8 mouse cellular contexts compared by ENCODE assay signal in the genomic region with DNA sequence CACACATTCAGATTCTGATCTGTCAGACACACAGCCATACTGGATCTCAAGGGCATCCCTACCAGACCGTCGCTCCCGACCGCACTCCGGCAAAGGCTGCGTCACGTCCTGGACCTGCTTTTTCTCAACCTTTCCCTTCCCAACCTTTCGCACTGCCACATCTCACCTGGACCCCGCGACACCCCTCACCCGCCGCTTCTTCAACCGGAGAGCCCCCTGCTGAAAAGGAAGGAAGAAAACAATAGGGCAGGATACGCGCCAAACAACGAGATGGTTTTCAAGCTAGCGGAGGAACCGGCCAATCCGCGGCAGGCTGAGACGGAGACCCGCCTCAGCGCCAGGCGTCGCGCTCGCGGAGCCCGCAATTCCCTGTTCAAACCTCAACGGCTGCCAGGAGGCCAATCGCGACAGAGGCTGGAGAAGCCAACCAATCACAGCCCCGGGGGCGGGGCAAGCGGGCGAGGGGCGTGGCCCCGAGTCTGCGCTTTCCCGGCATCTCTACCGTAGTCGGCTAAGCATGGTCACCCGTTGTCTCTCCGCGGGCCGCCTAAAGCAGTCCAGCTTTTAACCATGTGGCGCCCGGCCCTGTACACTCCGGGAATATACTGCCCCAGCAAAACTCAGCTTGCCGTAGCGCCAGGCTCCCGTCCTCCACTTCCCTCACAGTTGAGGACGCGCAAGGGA. TPM values are rescaled to one million over a fixed set of nuclear protein-coding genes. Genes with fewer than 3 reads are reported as not detected.
A peak's percentile ranks its signal among the peaks of the same experiment; 100 is the strongest.
DNase-seq lines count a peak whose midpoint lies in the region; ATAC-seq lines count a peak whose summit lies in the region.

A gene (minus strand): TSS at position 370 of the 684 bp plus-strand sequence.
A gene (plus strand): TSS at position 470 of the 684 bp plus-strand sequence.

- intact Hi-C loops in gastrocnemius, postnatal 14 days (cut with DNase I; ENCODE audit: low total_unique reads) = no loop called here
- intact Hi-C loops in left cerebral cortex, postnatal 10 days (cut with DNase I) = loop anchor here (2.0 kb wide), 1 partner anchor 25 kb away; a partner anchor contains a TSS

- peak; percentile 97 to 98 for DNase-seq in adrenal gland, adult (ENCODE audit: inconsistent age in 2 of 2, low spot score in 1 of 2)
- DNase-seq in embryo, embryonic 10.5 days (ENCODE audit: low spot score) = peak; percentile 98
- DNase-seq in gastrocnemius, postnatal 14 days = peak; percentile 98
- peak; percentile 97 to 98 for DNase-seq in left cerebral cortex, postnatal 10 days (ENCODE audit: extremely low spot score in 1 of 2, low spot score in 2 of 2)
- peak; percentile 97 for DNase-seq in right cerebral cortex, postnatal 25 days
- peak; percentile 96 to 98 for DNase-seq in urinary bladder, postnatal 4 days (ENCODE audit: low spot score in 2 of 2)

- ATAC-seq in inflammation-experienced regulatory T-cells, adult 6 months = peak; percentile 97
- peak; percentile 91 for ATAC-seq in megakaryocyte-erythroid progenitor cell, adult 5-6 weeks (replicated peaks; ENCODE audit: low FRiP score, low TSS enrichment, poor library complexity, severe bottlenecking)

RNA-seq across cellular contexts. Expression of the first gene that starts in this region (rescaled TPM):
- 10 to 100 TPM; 18.4 to 18.7 TPM for total RNA-seq in gastrocnemius, postnatal 14 days (2021)
- 10 to 100 TPM; 25.4 to 88.8 (median 51.2) TPM for polyA plus RNA-seq in inflammation-experienced regulatory T-cells, adult 6 months (2017; shearing (Covaris generic))
- total RNA-seq in left cerebral cortex, postnatal 10 days (2021) = 10 to 100 TPM; 31.7 to 32.7 TPM
- total RNA-seq in megakaryocyte-erythroid progenitor cell, adult 5-6 weeks (2014; fragmentation: Nextera tagmentation) = 285 and 384 TPM in 2 replicates
- total RNA-seq in megakaryocyte-erythroid progenitor cell, adult 5-6 weeks (2017) = 186 and 262 TPM in 2 replicates

RNA-seq across cellular contexts. Expression of the second gene that starts in this region (rescaled TPM):
- 100 to 1,000 TPM; 214 to 227 TPM for total RNA-seq in gastrocnemius, postnatal 14 days (2021)
- polyA plus RNA-seq in inflammation-experienced regulatory T-cells, adult 6 months (2017; shearing (Covaris generic)) = 100 to 1,000 TPM in 1 of 3 experiments, 10 to 100 TPM in 2; 65.3 to 102 (median 74.3) TPM
- 10 to 100 TPM; 70.1 to 78.7 TPM for total RNA-seq in left cerebral cortex, postnatal 10 days (2021)
- 163 and 194 TPM in 2 replicates for total RNA-seq in megakaryocyte-erythroid progenitor cell, adult 5-6 weeks (2014; fragmentation: Nextera tagmentation)
- total RNA-seq in megakaryocyte-erythroid progenitor cell, adult 5-6 weeks (2017) = 120 and 151 TPM in 2 replicates

Comparison
In these comparisons a context has a peak if more than half of its experiments do, and no peak if none do; other contexts are left out.
1. Peak in every context shown above with its lines: DNase-seq and ATAC-seq.
2. RNA of the first gene that starts in this region (total RNA-seq): 186 to 384 TPM in megakaryocyte-erythroid progenitor cell, adult 5-6 weeks; 31.7 to 32.7 TPM in left cerebral cortex, postnatal 10 days and 18.4 to 18.7 TPM in gastrocnemius, postnatal 14 days; every median in the first group is over 4 times any median in the second.